Mouse (Mus musculus) C2C12 (cell line): Measurements from ENCODE around the gene Satb1. TPM values are rescaled to one million over a fixed set of nuclear protein-coding genes. Genes with fewer than 3 reads are reported as not detected.

ENCODE experiments used
- H3K27me3 ChIP-seq: one replicate; pipeline ENCODE4 v1.6.1; 2011; ENCODE audit not compliant: control insufficient read depth, insufficient read depth, insufficient read length
- H3K36me3 ChIP-seq: one replicate; pipeline ENCODE4 v1.6.1; 2011; ENCODE audit not compliant: control insufficient read depth, insufficient read depth
- H3K4me3 ChIP-seq: one replicate; pipeline ENCODE4 v1.5.1; 2011; ENCODE audit warnings: mild to moderate bottlenecking, control low read depth; ENCODE audit not compliant: poor library complexity, insufficient read depth, severe bottlenecking
- H3K79me2 ChIP-seq: one replicate; pipeline ENCODE4 v1.6.1; 2011; ENCODE audit not compliant: control insufficient read depth, insufficient read depth
- H3K79me3 ChIP-seq: one replicate; pipeline ENCODE4 v1.6.1; 2011; ENCODE audit warnings: low read depth, control low read depth
- H3ac ChIP-seq: one replicate; pipeline ENCODE3; 2011; ENCODE audit warnings: low read depth; ENCODE audit not compliant: control insufficient read depth, insufficient read length
- CEBPB ChIP-seq: IDR thresholded peaks from one replicate; pipeline ENCODE4 v1.6.1; 2011; ENCODE audit warnings: low read depth, mild to moderate bottlenecking, control low read depth, moderate library complexity
- CTCF ChIP-seq: IDR thresholded peaks from one replicate; pipeline ENCODE4 v1.5.1; 2011; ENCODE audit not compliant: control insufficient read depth, insufficient read depth, insufficient read length
- FOSL1 ChIP-seq: IDR thresholded peaks from one replicate; pipeline ENCODE4 v1.8.0; 2011; ENCODE audit warnings: mild to moderate bottlenecking, low read length; ENCODE audit not compliant: poor library complexity, insufficient read depth, severe bottlenecking
- MAX ChIP-seq: IDR thresholded peaks from one replicate; pipeline ENCODE4 v1.6.1; 2011; ENCODE audit warnings: mild to moderate bottlenecking, control low read depth
- MYOD1 ChIP-seq: IDR thresholded peaks from one replicate; pipeline ENCODE4 v1.6.1; 2011; ENCODE audit warnings: low read depth; ENCODE audit not compliant: control insufficient read depth, insufficient read length
- MYOG ChIP-seq: IDR thresholded peaks from one replicate; pipeline ENCODE4 v1.6.1; 2011; ENCODE audit not compliant: control insufficient read depth, insufficient read length; ENCODE audit errors: extremely low read depth
- USF1 ChIP-seq: IDR thresholded peaks from one replicate; pipeline ENCODE4 v1.6.1; 2011; ENCODE audit warnings: low read depth, mild to moderate bottlenecking, control low read depth, moderate library complexity
- polyA plus RNA-seq: library from polyadenylated mRNA; unstranded; fragments of >200 nt; fragmentation: generic; extraction: Trizol; gene quantifications from one replicate; pipeline ENCODE4 v1.2.1, GENCODE M21; 2012; ENCODE audit warnings: missing spikeins

The Satb1 gene
- polyA plus RNA-seq, 1 experiment: 0.06 TPM

GRCm38 (mm10) chr17:51812942-51813783 is 19.9 kb downstream of the Satb1 start:
- TF ChIP-seq MYOD1 (no peak), MAX (no peak), USF1 (no peak), MYOG (no peak), FOSL1 (no peak), CTCF (no peak), CEBPB (no peak)
- H3K79me3 ChIP-seq: no peaks in the 10 kb centered on the region
- no peak overlapping the region for H3K4me3 ChIP-seq
- H3K27me3 ChIP-seq: peaks cover 16% of the 10 kb centered on the region
- no peaks in the 10 kb centered on the region for H3K36me3 ChIP-seq
- H3ac ChIP-seq: peak overlapping the region; percentile 38
- no peaks in the 10 kb centered on the region for H3K79me2 ChIP-seq

GRCm38 (mm10) chr17:51812261-51812941 is 20.7 kb downstream of the Satb1 start:
- Histone ChIP-seq H3ac (no peak overlapping the region), H3K4me3 (no peak overlapping the region), H3K79me2 (no peaks in the 10 kb centered on the region), H3K79me3 (no peaks in the 10 kb centered on the region), H3K27me3 (peaks cover 16% of the 10 kb centered on the region), H3K36me3 (no peaks in the 10 kb centered on the region)
- TF ChIP-seq MAX (no peak), MYOD1 (no peak), CEBPB (no peak), FOSL1 (no peak), USF1 (no peak), CTCF (no peak), MYOG (no peak)

- H3K27me3 ChIP-seq: peaks cover 16% of the 10 kb centered on the region
- TF ChIP-seq USF1: no peak
- TF ChIP-seq CTCF: no peak
- no peak for TF ChIP-seq MYOD1
- no peak for TF ChIP-seq MAX
- TF ChIP-seq MYOG: no peak
- TF ChIP-seq CEBPB: no peak
- no peak for TF ChIP-seq FOSL1
- no peaks in the 10 kb centered on the region for H3K36me3 ChIP-seq
- H3ac ChIP-seq: no peak overlapping the region
- no peaks in the 10 kb centered on the region for H3K79me2 ChIP-seq
- H3K79me3 ChIP-seq: no peaks in the 10 kb centered on the region
- no peak overlapping the region for H3K4me3 ChIP-seq
Measured at GRCm38 (mm10) chr17:51811911-51812260, 21.2 kb downstream of the Satb1 start.

- Histone ChIP-seq H3K79me2 (no peaks in the 10 kb centered on the region), H3K36me3 (no peaks in the 10 kb centered on the region), H3K4me3 (no peak overlapping the region), H3ac (no peak overlapping the region), H3K79me3 (no peaks in the 10 kb centered on the region), H3K27me3 (peaks cover 16% of the 10 kb centered on the region)
- TF ChIP-seq CTCF: no peak
- no peak for TF ChIP-seq MAX
- no peak for TF ChIP-seq MYOG
Measured at GRCm38 (mm10) chr17:51811086-51811868, 21.8 kb downstream of the Satb1 start.

GRCm38 (mm10) chr17:51807429-51807828 is 25.7 kb downstream of the Satb1 start:
- no peaks in the 10 kb centered on the region for H3K36me3 ChIP-seq
- no peak overlapping the region for H3ac ChIP-seq
- TF ChIP-seq MYOD1 (no peak), MYOG (no peak), MAX (no peak), CTCF (no peak), USF1 (no peak), FOSL1 (no peak), CEBPB (no peak)
- H3K79me3 ChIP-seq: no peaks in the 10 kb centered on the region
- H3K79me2 ChIP-seq: no peaks in the 10 kb centered on the region
- no peak overlapping the region for H3K4me3 ChIP-seq
- peaks cover 3% of the 10 kb centered on the region for H3K27me3 ChIP-seq
